Mouse (Mus musculus) cerebellum, adult 2 months (tissue): ENCODE results near the gene Kcnj11.

Experiments used
- CTCF ChIP-seq: fragments of 200-500 bp; IDR thresholded peaks from 2 replicates; pipeline ENCODE4 v1.5.1; 2011; ENCODE audit warnings: low read depth, mild to moderate bottlenecking, control low read depth, low read length, moderate library complexity, borderline replicate concordance; ENCODE audit not compliant: insufficient read depth
- POLR2A ChIP-seq: fragments of 200-500 bp; IDR thresholded peaks from 2 replicates; pipeline ENCODE4 v1.6.1; 2011; ENCODE audit warnings: low read length, control low read depth, borderline replicate concordance; ENCODE audit not compliant: insufficient read depth

DNA sequence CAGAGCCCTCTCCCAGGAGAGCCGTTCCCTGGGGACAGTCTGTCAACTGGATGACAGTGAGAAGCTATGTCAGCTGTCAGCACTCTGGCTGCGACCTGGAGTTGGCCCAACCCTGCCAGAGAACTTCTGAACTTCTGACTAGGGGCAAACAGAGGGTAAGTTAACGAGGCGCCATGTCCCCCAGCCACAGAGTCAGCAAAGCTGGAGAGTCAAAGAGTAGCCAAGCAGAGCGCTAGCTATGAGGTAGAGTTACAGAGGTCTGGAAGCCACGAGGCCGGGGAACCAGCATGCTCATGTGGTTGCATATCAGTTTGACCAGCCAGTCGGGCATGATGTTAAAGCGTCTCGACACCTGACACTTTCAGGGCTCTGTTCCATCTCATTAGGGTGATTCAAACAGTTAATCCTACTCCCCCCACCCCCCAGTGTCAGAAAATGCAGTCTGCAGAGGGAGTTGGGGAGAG is 15.6 kb upstream of the Kcnj11 start:
- no peak for TF ChIP-seq CTCF
- no peak for TF ChIP-seq POLR2A
